29 mouse cellular contexts compared by ENCODE assay signal in genomic region chr1:179073846-179074245, GRCm38 (mm10).
DNase-seq lines count a peak whose midpoint lies in the region; ATAC-seq lines count a peak whose summit lies in the region.
"Had no signal": no experiment of that assay in that cellular context is flagged by ENCODE, and none has a peak within 500 bp of the region (broad histone marks: within the 10 kb centered on the region; RNA-seq: fewer than 3 reads in every experiment).

No protein-coding gene starts in this region.

- peaks cover 14% of the 10 kb centered on the region for H3K4me1 ChIP-seq in forebrain, embryonic 15.5 days
- peaks cover 16% of the 10 kb centered on the region for H3K4me1 ChIP-seq in forebrain, embryonic 13.5 days
- H3K4me1 ChIP-seq in kidney, embryonic 15.5 days = 0 out of 2 replicates have a peak, but pooled peaks cover 3% of the 10 kb centered on the region
- H3K4me1 ChIP-seq: embryonic facial prominence, embryonic 12.5 days; limb, embryonic 15.5 days had no signal

- no peak overlapping the region for H3K4me2 ChIP-seq in forebrain, embryonic 15.5 days (replicated peaks)
- H3K4me2 ChIP-seq in forebrain, embryonic 13.5 days = no peak overlapping the region
- no peak overlapping the region for H3K4me2 ChIP-seq in kidney, embryonic 15.5 days
- H3K4me2 ChIP-seq: embryonic facial prominence, embryonic 12.5 days; heart, embryonic 12.5 days; hindbrain, embryonic 15.5 days; limb, embryonic 15.5 days; midbrain, embryonic 13.5 days had no signal

- DNase-seq in cerebellum, adult 8-10 months = peak; percentile 67
- DNase-seq in cerebellum, postnatal 25 days = peak; percentile 76 to 79
- no peak for DNase-seq in frontal cortex, postnatal 36 days (ENCODE audit: low spot score in 2 of 2)
- DNase-seq: adrenal gland, postnatal 36 days; embryo, embryonic 11 days; gastrocnemius, adult 2 months; gastrocnemius, postnatal 36 days; heart, adult 18-20 months; kidney, adult 11 months; kidney, postnatal 25 days; left cerebral cortex, postnatal 4 days; lung, adult 2 months; lung, postnatal 10 days; retina, postnatal 1 day; right cerebral cortex, postnatal 14 days; thymus, postnatal 4 days had no signal

- H3K27me3 ChIP-seq in forebrain, embryonic 15.5 days = peaks cover 8% of the 10 kb centered on the region
- peaks cover 47% of the 10 kb centered on the region for H3K27me3 ChIP-seq in forebrain, embryonic 13.5 days
- H3K27me3 ChIP-seq in kidney, embryonic 15.5 days = no peaks in the 10 kb centered on the region
- H3K27me3 ChIP-seq: embryonic facial prominence, embryonic 12.5 days; heart, embryonic 12.5 days; hindbrain, embryonic 15.5 days; limb, embryonic 15.5 days; midbrain, embryonic 13.5 days had no signal

- H3K9me3 ChIP-seq in forebrain, embryonic 15.5 days = no peaks in the 10 kb centered on the region
- H3K9me3 ChIP-seq in forebrain, embryonic 13.5 days (replicated peaks) = no peaks in the 10 kb centered on the region
- no peaks in the 10 kb centered on the region for H3K9me3 ChIP-seq in kidney, embryonic 15.5 days (replicated peaks)
- H3K9me3 ChIP-seq: embryonic facial prominence, embryonic 12.5 days; heart, embryonic 12.5 days; hindbrain, embryonic 10.5 days; hindbrain, embryonic 15.5 days; limb, embryonic 15.5 days; midbrain, embryonic 13.5 days had no signal

- no peak overlapping the region for H3K9ac ChIP-seq in forebrain, embryonic 15.5 days (replicated peaks)
- no peak overlapping the region for H3K9ac ChIP-seq in forebrain, embryonic 13.5 days
- no peak overlapping the region for H3K9ac ChIP-seq in kidney, embryonic 15.5 days
- H3K9ac ChIP-seq: embryonic facial prominence, embryonic 12.5 days; heart, embryonic 12.5 days; hindbrain, embryonic 15.5 days; limb, embryonic 15.5 days; liver, embryonic 14.5 days; midbrain, embryonic 13.5 days had no signal

- H3K36me3 ChIP-seq in forebrain, embryonic 15.5 days = no peaks in the 10 kb centered on the region
- no peaks in the 10 kb centered on the region for H3K36me3 ChIP-seq in forebrain, embryonic 13.5 days (ENCODE audit: poor library complexity, severe bottlenecking)
- no peaks in the 10 kb centered on the region for H3K36me3 ChIP-seq in kidney, embryonic 15.5 days
- H3K36me3 ChIP-seq: embryonic facial prominence, embryonic 12.5 days; heart, embryonic 12.5 days; hindbrain, embryonic 10.5 days; hindbrain, embryonic 15.5 days; limb, embryonic 15.5 days; midbrain, embryonic 13.5 days had no signal

- H3K27ac ChIP-seq in forebrain, embryonic 15.5 days (replicated peaks) = no peak overlapping the region
- no peak overlapping the region for H3K27ac ChIP-seq in forebrain, embryonic 13.5 days
- H3K27ac ChIP-seq in kidney, embryonic 15.5 days = no peak overlapping the region
- H3K27ac ChIP-seq: embryonic facial prominence, embryonic 12.5 days; gastrocnemius, adult 2 months; hindbrain, embryonic 10.5 days; hindbrain, embryonic 15.5 days; limb, embryonic 15.5 days; liver, embryonic 14.5 days; macrophage; midbrain, embryonic 13.5 days had no signal

- no peak overlapping the region for H3K4me3 ChIP-seq in forebrain, embryonic 15.5 days
- H3K4me3 ChIP-seq in forebrain, embryonic 13.5 days = no peak overlapping the region
- H3K4me3 ChIP-seq in kidney, embryonic 15.5 days (replicated peaks) = no peak overlapping the region
- H3K4me3 ChIP-seq: embryonic facial prominence, embryonic 12.5 days; gastrocnemius, adult 2 months; heart, embryonic 12.5 days; hindbrain, embryonic 10.5 days; hindbrain, embryonic 15.5 days; limb, embryonic 15.5 days; midbrain, embryonic 13.5 days had no signal

- WGBS in forebrain, embryonic 15.5 days = 72% methylated on average over 7 of the region's 7 CpGs
- WGBS in forebrain, embryonic 13.5 days = 85% methylated on average over 7 of the region's 7 CpGs
- WGBS in kidney, embryonic 15.5 days = 87% methylated on average over 7 of the region's 7 CpGs

- 0 out of 2 replicates have a peak, but pooled peaks have one; percentile 32 for ATAC-seq in forebrain, embryonic 15.5 days (replicated peaks)
- ATAC-seq in forebrain, embryonic 13.5 days = no peak
- ATAC-seq in CD4-positive, CD25-positive, alpha-beta regulatory T cell, adult 4 months = no peak
- ATAC-seq in kidney, embryonic 15.5 days (replicated peaks; ENCODE audit: low FRiP score) = no peak
- ATAC-seq: inflammation-experienced regulatory T-cells, adult 6 months; midbrain, embryonic 13.5 days had no signal

Comparison
In these comparisons a context has a peak if more than half of its experiments do, and no peak if none do; other contexts are left out.
1. DNase-seq: peak in cerebellum, adult 8-10 months (single experiment) and cerebellum, postnatal 25 days (2 of 2); none in frontal cortex, postnatal 36 days (0 of 2).